Mouse (Mus musculus) heart, embryonic 14.5 days (tissue): ENCODE measurements around the gene Mfap3l. TPM values are rescaled to one million over a fixed set of nuclear protein-coding genes. Genes with fewer than 3 reads are reported as not detected.
A peak's percentile ranks its signal among the peaks of the same experiment; 100 is the strongest.
"Not testable (repeated sequence)": the region's sequence is repeated elsewhere in the genome, so short reads cannot be mapped to it uniquely, and the experiment has no call there.

Experiments used
- ATAC-seq: fragments of 200-750 bp; cut with Nextera tagmentation; 2 replicates; pipeline ENCODE4 v1.8.0; 2017; ENCODE audit warnings: low read depth, moderate TSS enrichment; ENCODE audit not compliant: insufficient number of reproducible peaks, insufficient read depth, low FRiP score
- H3K27ac ChIP-seq, 2 experiments: fragments of 200-500 bp in 1 of 2; fragments of 300-500 bp in 1 of 2; sonication (generic) in 1 of 2; replicated peaks in 1 of 2; 2 replicates each; pipeline ENCODE4 v1.5.1; 2012 to 2014; ENCODE audit warnings: low read depth in 2 of 2, low read length in 2 of 2, control low read depth in 1 of 2, mild to moderate bottlenecking in 1 of 2, mixed read lengths in 1 of 2; ENCODE audit not compliant: control insufficient read depth in 1 of 2, insufficient read depth in 1 of 2
- H3K27me3 ChIP-seq: fragments of 300-500 bp; sonication (generic); 2 replicates; pipeline ENCODE4 v1.6.1; 2014; ENCODE audit warnings: mild to moderate bottlenecking, low read length, control low read depth; ENCODE audit not compliant: control insufficient read depth, insufficient read depth
- H3K36me3 ChIP-seq: fragments of 300-500 bp; sonication (generic); 2 replicates; pipeline ENCODE4 v1.6.1; 2014; ENCODE audit warnings: mild to moderate bottlenecking, control low read depth, low read length, mixed read lengths; ENCODE audit not compliant: control insufficient read depth, insufficient read depth
- H3K4me1 ChIP-seq, 2 experiments: fragments of 200-500 bp in 1 of 2; fragments of 300-500 bp in 1 of 2; sonication (generic) in 1 of 2; 2 replicates each; pipeline ENCODE4 v1.6.1; 2012 to 2014; ENCODE audit warnings: low read length in 2 of 2, control low read depth in 1 of 2, mixed read lengths in 1 of 2; ENCODE audit not compliant: control insufficient read depth in 2 of 2, insufficient read depth in 2 of 2
- H3K4me2 ChIP-seq: fragments of 300-500 bp; sonication (generic); 2 replicates; pipeline ENCODE4 v1.6.1; 2014; ENCODE audit warnings: mild to moderate bottlenecking, low read length
- H3K4me3 ChIP-seq, 2 experiments: fragments of 200-500 bp in 1 of 2; fragments of 300-500 bp in 1 of 2; sonication (generic) in 1 of 2; 2 replicates each; pipeline ENCODE4 v1.5.1; 2012 to 2014; ENCODE audit warnings: low read length in 2 of 2, mild to moderate bottlenecking in 2 of 2, control low read depth in 1 of 2, low read depth in 1 of 2, moderate library complexity in 1 of 2; ENCODE audit not compliant: control insufficient read depth in 1 of 2, insufficient read depth in 1 of 2
- H3K9ac ChIP-seq: fragments of 300-500 bp; sonication (generic); 2 replicates; pipeline ENCODE4 v1.6.1; 2014; ENCODE audit warnings: mild to moderate bottlenecking, low read length
- H3K9me3 ChIP-seq: fragments of 300-500 bp; sonication (generic); 2 replicates; pipeline ENCODE4 v1.6.1; 2016; ENCODE audit warnings: low read length, control low read depth; ENCODE audit not compliant: control insufficient read depth
- WGBS: fragments of 180-500 bp; shearing (Covaris S2); extraction: QIAGEN DNeasy Blood & Tissue Kit; methylation state at CpG from one replicate; pipeline ENCODE4 v1.1.7; 2014; 5-methylcytosine and 5-hydroxymethylcytosine counted together
- polyA plus RNA-seq: library from polyadenylated mRNA; unstranded; fragments of >200 nt; fragmentation: Nextera tagmentation; extraction: Ambion mirVana; gene quantifications from 2 replicates; pipeline ENCODE4 v1.2.1, GENCODE M21; 2014

Gene Mfap3l
- polyA plus RNA-seq: 0.80 and 1.0 TPM in 2 replicates

DNA sequence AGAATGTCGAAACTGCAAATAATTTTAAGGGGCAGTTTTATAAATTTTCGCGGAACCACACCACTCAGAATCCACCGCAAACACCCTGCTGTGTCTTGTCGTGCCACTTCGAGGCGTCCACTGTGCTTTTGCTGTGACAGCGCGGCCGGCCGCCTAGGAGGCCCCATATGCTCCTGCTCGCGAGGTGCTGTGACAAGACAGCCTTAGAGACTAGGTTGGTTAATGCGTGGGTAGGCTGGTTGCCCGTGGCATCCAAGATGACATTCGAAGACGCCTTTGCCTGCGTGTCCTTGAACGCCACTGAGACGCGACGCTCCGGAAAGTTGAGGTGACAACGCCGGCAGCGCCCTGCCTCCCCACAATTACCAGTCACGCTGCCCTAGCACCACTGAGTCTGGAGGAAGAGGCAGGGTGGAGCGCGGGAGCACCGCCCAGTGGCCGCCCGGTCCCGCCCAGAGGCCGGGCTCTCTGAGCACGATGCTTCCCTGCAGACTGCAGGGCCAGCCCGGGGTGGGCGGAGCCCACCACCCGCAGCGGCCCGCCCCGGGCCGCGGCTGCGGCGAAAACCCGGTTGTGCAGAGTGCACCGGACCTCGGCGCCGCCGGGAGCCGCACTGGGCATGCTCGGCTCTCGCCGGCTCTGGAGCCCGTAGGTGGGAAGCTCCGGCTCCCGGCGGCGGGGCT, at the start of gene Mfap3l:
TSS of gene Mfap3l (plus strand) at position 578 of the 683 bp plus-strand sequence.
- no peaks in the 10 kb centered on the region for H3K36me3 ChIP-seq
- peak within 1 kb of the TSS; percentile 61 to 72 for H3K27ac ChIP-seq
- under 1% methylated on average over 59 of the region's 60 CpGs for WGBS
- H3K4me2 ChIP-seq: peak within 1 kb of the TSS; percentile 100
- H3K4me1 ChIP-seq: peaks cover 4 to 11% of the 10 kb centered on the region in 2 experiments
- H3K9me3 ChIP-seq: no peaks in the 10 kb centered on the region
- ATAC-seq: peak; percentile 98
- peaks cover 16% of the 10 kb centered on the region for H3K27me3 ChIP-seq
- H3K4me3 ChIP-seq: peak within 1 kb of the TSS; percentile 70 to 72
- H3K9ac ChIP-seq: peak within 1 kb of the TSS; percentile 77

DNA sequence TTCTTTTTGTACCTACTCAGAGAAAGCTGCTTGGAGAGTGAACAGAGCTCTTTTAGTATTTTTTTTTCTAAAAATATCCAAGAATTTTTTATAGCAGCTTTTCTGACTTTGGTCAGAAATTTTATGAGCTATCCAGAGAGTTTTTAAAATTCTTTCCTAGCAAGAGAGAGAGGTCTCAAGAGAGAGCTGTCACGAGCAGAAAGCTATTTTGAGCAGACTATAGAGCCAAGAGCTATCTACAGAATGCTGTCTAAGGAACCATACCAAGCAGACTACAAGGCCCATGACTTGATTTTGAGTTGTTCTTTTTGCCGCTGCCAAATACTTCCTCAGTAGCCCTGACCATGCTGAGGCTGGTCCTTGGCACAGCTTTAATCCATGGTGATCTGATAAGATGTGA, 49.3 kb upstream of the Mfap3l start:
- no peak overlapping the region for H3K9ac ChIP-seq
- no peaks in the 10 kb centered on the region for H3K27me3 ChIP-seq
- no peaks in the 10 kb centered on the region for H3K9me3 ChIP-seq
- no peak overlapping the region for H3K4me2 ChIP-seq
- H3K27ac ChIP-seq: no peak overlapping the region; a peak in 1 of 4 replicates
- ATAC-seq: no peak
- no peaks in the 10 kb centered on the region for H3K36me3 ChIP-seq
- 23% methylated on average over 2 of the region's 2 CpGs for WGBS
- H3K4me3 ChIP-seq: no peak overlapping the region
- no peaks in the 10 kb centered on the region for H3K4me1 ChIP-seq

DNA sequence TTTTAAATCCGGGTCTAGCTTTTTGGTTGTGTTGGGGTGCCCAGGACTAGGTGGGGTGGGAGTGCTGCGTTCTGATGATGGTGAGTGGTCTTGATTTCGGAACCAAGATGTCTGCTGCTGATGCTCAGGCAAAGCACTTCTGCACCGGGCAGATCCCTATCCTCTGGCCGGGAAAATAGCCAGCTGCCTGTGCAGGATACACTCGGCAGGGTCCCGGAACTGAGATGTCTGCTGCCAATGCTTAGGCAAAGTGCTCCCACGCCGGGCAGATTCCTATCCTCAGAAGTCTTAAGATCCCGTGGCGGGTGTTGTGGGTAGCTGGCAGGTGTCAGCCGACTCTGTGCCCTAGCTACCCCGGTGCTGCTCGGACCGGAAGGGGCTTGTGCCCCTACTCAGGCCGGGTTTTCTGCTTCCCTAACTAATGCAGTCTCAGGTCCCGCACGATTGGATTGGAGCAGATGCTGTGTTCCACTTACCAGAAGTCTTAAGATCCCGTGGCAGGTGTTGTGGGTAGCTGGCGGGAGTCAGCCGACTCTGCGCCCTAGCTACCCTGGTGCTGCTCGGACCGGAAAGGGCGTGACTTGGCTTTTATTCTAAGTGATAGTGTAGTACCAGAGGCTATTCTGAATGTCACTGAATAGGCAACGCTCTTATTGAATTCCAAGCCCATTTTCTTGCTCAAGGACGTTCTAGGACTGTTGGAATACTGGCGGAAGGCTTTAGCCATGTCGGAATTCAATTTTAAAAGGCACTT, 41.1 kb upstream of the Mfap3l start:
- not testable (repeated sequence) for H3K27me3 ChIP-seq, H3K27ac ChIP-seq, H3K4me3 ChIP-seq, H3K36me3 ChIP-seq, H3K4me1 ChIP-seq, H3K4me2 ChIP-seq, H3K9ac ChIP-seq, H3K9me3 ChIP-seq, ATAC-seq
- WGBS: 71% methylated on average over 29 of the region's 29 CpGs

DNA sequence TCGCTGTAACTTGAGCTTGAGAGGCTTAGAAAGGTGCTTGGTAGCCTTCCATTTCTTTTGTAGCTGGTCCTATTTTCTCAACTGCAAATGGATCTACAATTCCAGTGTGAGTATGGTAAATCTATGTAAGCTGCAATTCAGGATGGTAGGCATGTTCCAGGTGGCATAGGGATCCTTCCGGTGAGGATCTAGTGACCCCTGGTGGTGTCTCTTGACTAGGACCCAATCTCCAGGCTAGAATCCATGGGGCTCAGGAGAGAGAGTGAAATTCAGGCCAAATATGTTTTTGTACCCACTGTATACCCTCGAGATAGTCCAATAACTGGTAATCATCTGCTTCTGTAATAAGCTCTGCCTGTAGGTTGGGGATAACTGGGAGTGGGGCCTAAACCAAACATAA, 37.9 kb upstream of the Mfap3l start:
- Histone ChIP-seq H3K9ac (no peak overlapping the region), H3K27ac (no peak overlapping the region), H3K4me2 (no peak overlapping the region), H3K4me3 (no peak overlapping the region), H3K4me1 (no peaks in the 10 kb centered on the region), H3K9me3 (no peaks in the 10 kb centered on the region), H3K27me3 (no peaks in the 10 kb centered on the region), H3K36me3 (no peaks in the 10 kb centered on the region)
- ATAC-seq: no peak
- 48% methylated on average over 3 of the region's 3 CpGs for WGBS

DNA sequence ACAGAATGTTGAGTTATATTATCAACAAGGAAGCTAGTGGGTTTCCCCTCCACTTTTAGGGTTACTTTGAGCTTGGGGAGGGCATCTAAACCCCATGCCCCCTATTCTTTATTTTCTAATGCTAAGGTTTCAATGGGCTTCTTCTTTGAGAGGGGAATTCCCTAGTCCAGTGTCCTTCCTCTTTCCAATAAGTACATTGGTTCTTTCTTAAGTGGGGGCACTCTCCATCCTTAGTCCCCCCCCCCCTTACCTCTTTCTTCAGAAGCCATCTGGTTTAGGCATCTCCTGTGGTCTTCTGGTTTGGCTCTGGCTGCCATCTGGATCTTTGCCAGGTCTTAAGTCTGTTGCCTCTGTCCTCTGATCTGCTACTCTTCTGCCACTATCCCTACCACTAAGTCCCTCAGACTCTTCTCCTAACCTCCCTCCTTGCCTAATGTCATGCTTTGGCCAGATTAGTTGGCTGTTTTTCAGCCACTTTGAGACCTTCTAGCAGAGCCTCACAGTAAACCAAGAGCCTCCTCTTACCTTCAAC, 21.0 kb upstream of the Mfap3l start:
- H3K27me3 ChIP-seq: no peaks in the 10 kb centered on the region
- ATAC-seq: no peak
- no peak overlapping the region for H3K4me3 ChIP-seq

DNA sequence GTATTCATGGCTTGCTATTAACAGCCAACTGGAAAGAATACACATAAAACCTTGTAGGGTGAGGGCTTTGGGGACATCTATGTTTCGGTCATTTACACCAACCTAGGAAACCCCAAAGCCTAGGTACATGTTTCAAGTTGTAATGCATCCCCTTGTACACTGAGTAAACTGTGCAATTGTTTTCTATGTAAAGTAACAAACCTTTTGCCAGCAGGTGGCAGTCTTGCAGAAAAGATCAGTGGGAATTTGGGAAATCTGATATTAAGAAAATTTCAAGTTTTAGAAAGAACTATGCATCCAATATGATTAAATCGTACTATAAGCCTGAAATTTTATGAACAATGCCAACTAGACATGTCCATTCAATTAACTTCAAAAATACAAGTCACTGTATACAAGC, 15.7 kb upstream of the Mfap3l start:
- WGBS: 31% methylated on average over 2 of the region's 2 CpGs
- no peak for ATAC-seq

More for the DNA sequence above, 21.0 kb upstream of the Mfap3l start:
- no peaks in the 10 kb centered on the region for H3K36me3 ChIP-seq
- no peak overlapping the region for H3K27ac ChIP-seq
- no peak overlapping the region for H3K9ac ChIP-seq
- H3K4me1 ChIP-seq: no peaks in the 10 kb centered on the region
- no peaks in the 10 kb centered on the region for H3K9me3 ChIP-seq
- no peak overlapping the region for H3K4me2 ChIP-seq

DNA sequence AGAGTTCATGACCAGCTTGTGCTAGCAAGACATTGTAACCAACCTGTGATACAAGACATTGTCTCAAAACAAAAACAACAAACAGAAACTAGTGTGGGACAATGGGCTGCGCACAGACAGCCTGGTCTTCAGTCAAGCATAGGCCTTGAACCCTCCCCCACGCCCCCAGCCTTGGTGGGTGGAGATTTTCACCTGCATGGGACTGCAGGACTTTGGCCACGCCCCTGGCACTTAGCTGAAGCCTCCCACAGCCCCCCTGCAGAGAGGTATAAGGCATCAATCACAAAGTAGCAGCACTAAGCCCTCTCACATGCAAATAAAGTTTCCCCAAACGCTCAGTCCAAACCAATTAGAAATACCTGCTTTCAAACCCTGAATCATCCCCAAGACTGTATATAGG, 11.1 kb upstream of the Mfap3l start:
- Histone ChIP-seq H3K36me3 (no peaks in the 10 kb centered on the region), H3K9ac (no peak overlapping the region), H3K4me1 (no peaks in the 10 kb centered on the region), H3K27ac (no peak overlapping the region), H3K4me3 (no peak overlapping the region), H3K4me2 (no peak overlapping the region), H3K9me3 (no peaks in the 10 kb centered on the region), H3K27me3 (no peaks in the 10 kb centered on the region)
- 69% methylated on average over 4 of the region's 4 CpGs for WGBS
- ATAC-seq: no peak

More for the DNA sequence above, 15.7 kb upstream of the Mfap3l start:
- Histone ChIP-seq H3K4me3 (no peak overlapping the region), H3K27me3 (no peaks in the 10 kb centered on the region), H3K4me2 (no peak overlapping the region), H3K9ac (no peak overlapping the region), H3K36me3 (no peaks in the 10 kb centered on the region), H3K27ac (no peak overlapping the region), H3K9me3 (no peaks in the 10 kb centered on the region), H3K4me1 (no peaks in the 10 kb centered on the region)
